1 mouse cellular context compared by ENCODE assay signal in the genomic region with DNA sequence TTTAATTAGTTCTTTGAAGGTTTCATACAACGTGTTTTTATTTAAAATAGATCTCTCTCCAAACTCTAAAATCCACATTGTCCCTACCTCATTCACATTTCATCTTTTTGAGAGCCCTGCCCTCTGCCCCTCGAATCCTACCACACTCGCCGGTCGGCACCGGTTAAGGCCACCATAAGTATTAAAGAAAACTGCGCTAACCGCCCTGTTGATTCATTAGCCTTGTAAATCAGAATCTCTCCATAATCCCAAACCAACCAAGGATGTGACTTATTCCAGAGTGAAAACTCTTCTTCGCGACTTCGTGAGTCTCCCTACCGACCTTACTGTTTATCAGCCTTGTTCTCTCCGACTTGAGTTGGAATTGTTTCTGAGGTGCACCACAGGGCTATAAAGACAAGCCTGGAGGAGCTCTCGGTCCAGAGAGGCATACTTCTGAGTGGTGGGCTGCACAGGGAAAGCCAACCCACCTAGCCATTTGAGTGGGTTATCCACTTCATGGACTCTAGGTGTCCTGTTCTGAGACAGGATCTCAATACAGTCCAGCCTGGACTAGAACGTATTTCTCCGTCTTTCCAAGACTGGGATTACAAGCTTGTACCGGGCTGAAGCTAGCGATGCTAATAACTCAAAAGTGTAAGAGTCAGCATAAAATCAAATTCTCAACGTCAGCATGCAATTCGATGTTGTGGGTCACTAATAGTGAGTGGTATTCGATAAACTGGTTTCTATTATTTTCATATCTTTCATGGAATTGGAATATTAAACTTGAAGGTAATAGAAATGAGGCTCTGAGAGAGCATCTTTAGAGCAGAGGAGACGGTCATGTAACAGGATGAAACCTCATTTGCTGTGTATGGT.
A peak's percentile ranks its signal among the peaks of the same experiment; 100 is the strongest.
TF ChIP-seq lines count a peak whose summit lies in the region.

No protein-coding gene starts in this region.

TF ChIP-seq in CH12.LX, 34 proteins besides CTCF, POLR2A, EP300 and RAD21:
- peak; percentile 36; the same call in 1 of the 2 replicates for TF ChIP-seq MAFK (IDR thresholded peaks at IDR 0.05; ENCODE audit: insufficient replicate concordance, low read length)
- TF ChIP-seq CHD1 (IDR thresholded peaks at IDR 0.05; ENCODE audit: low read depth, low read length) = peak; percentile 15; the same call in 1 of the 2 replicates
- no peak for TF ChIP-seq ZMIZ1 (IDR thresholded peaks at IDR 0.05; ENCODE audit: low read depth, low read length)
TF ChIP-seq in CH12.LX: peak in this region for 2.
